Mouse (Mus musculus) heart, postnatal 14 days (tissue): ENCODE measurements around the gene Tns1. TPM values are rescaled to one million over a fixed set of nuclear protein-coding genes. Genes with fewer than 3 reads are reported as not detected.

Experiments used
- DNase-seq, 2 experiments: peaks; one replicate each; pipeline ENCODE4 v3.0.0; 2021 to 2022
- intact Hi-C: fragments of 180-260 bp; cut with DNase I; formaldehyde crosslinking; loops from one replicate; pipeline ENCODE4 v1.15.1; 2025
- total RNA-seq, 2 experiments: library from RNA; stranded (reverse); gene quantifications; 2 replicates each; pipeline ENCODE4 v1.2.3; 2021

Tns1 gene
- total RNA-seq, 2 experiments from 2014 or later, result 677 to 755 TPM

GRCm38 (mm10) chr1:74094497-74095270 is 29.6 kb downstream of the Tns1 start:
- intact Hi-C loops, result no loop called here
- DNase-seq, result no peak

GRCm38 (mm10) chr1:74093447-74093846 is 30.8 kb downstream of the Tns1 start:
- intact Hi-C loops, result no loop called here

GRCm38 (mm10) chr1:74092242-74092641 is 32.0 kb downstream of the Tns1 start:
- intact Hi-C loops, result no loop called here
- DNase-seq, result peak in 1 of 2 experiments; percentile 54

More at GRCm38 (mm10) chr1:74093447-74093846, 30.8 kb downstream of the Tns1 start:
- no peak for DNase-seq

- intact Hi-C loops, result no loop called here
- no peak for DNase-seq
Observed at GRCm38 (mm10) chr1:74091611-74092224, 32.5 kb downstream of the Tns1 start.

- intact Hi-C loops, result no loop called here
- DNase-seq, result no peak
Observed at GRCm38 (mm10) chr1:74091138-74091537, 33.1 kb downstream of the Tns1 start.

- intact Hi-C loops, result no loop called here
- no peak for DNase-seq
Observed at GRCm38 (mm10) chr1:74090329-74090728, 33.9 kb downstream of the Tns1 start.

- peak; percentile 56 to 66 for DNase-seq
- intact Hi-C loops, result no loop called here
Observed at GRCm38 (mm10) chr1:74088569-74088968, 35.7 kb downstream of the Tns1 start.

- intact Hi-C loops, result no loop called here
- DNase-seq, result no peak
Observed at GRCm38 (mm10) chr1:74085566-74085965, 38.7 kb downstream of the Tns1 start.

- intact Hi-C loops, result no loop called here
- no peak for DNase-seq
Observed at GRCm38 (mm10) chr1:74084752-74085151, 39.5 kb downstream of the Tns1 start.

GRCm38 (mm10) chr1:74084065-74084705 is 40.1 kb downstream of the Tns1 start:
- intact Hi-C loops, result no loop called here
- DNase-seq, result peak; percentile 65 to 70

GRCm38 (mm10) chr1:74082841-74083463 is 41.3 kb downstream of the Tns1 start:
- peak; percentile 66 to 80 for DNase-seq
- intact Hi-C loops, result loop anchor here (2.0 kb wide), 1 partner anchor 42 kb away; the partner anchor contains the start of genes Rufy4 and Tns1

GRCm38 (mm10) chr1:74081573-74081989 is 42.7 kb downstream of the Tns1 start:
- peak in 1 of 2 experiments; percentile 43 for DNase-seq

GRCm38 (mm10) chr1:74077353-74077752 is 46.9 kb downstream of the Tns1 start:
- intact Hi-C loops, result loop anchor here (2.0 kb wide), 1 partner anchor 79 kb away; no protein-coding TSS in a partner anchor
- DNase-seq, result peak; percentile 89 to 95

More at GRCm38 (mm10) chr1:74081573-74081989, 42.7 kb downstream of the Tns1 start:
- intact Hi-C loops, result no loop called here

- intact Hi-C loops, result loop anchor here (2.0 kb wide), 1 partner anchor 77 kb away; no protein-coding TSS in a partner anchor
Observed at GRCm38 (mm10) chr1:74076230-74076629, 48.0 kb downstream of the Tns1 start.

GRCm38 (mm10) chr1:74074693-74075485 is 49.4 kb downstream of the Tns1 start:
- intact Hi-C loops, result loop anchor here (2.0 kb wide), 1 partner anchor 38 kb away; no protein-coding TSS in a partner anchor

More at GRCm38 (mm10) chr1:74076230-74076629, 48.0 kb downstream of the Tns1 start:
- no peak for DNase-seq

GRCm38 (mm10) chr1:74073791-74074190 is 50.5 kb downstream of the Tns1 start:
- DNase-seq, result no peak
- intact Hi-C loops, result loop anchor here (2.0 kb wide), 1 partner anchor 37 kb away; no protein-coding TSS in a partner anchor

More at GRCm38 (mm10) chr1:74074693-74075485, 49.4 kb downstream of the Tns1 start:
- DNase-seq, result peak; percentile 51 to 56

GRCm38 (mm10) chr1:74070745-74071144 is 53.5 kb downstream of the Tns1 start:
- intact Hi-C loops, result no loop called here
- no peak for DNase-seq

- no peak for DNase-seq
- intact Hi-C loops, result no loop called here
Observed at GRCm38 (mm10) chr1:74070001-74070551, 54.2 kb downstream of the Tns1 start.
